Mouse (Mus musculus) c-Kit-positive CD71-positive TER-119-negative erythroid progenitor cells, embryonic 14.5 days (primary cell): ENCODE data around the gene Baat.
"Not testable (repeated sequence)": the region's sequence is repeated elsewhere in the genome, so short reads cannot be mapped to it uniquely, and the experiment has no call there.

ENCODE experiments used
- DNase-seq: peaks from one replicate; pipeline ENCODE4 v3.0.0-alpha.2; 2013; ENCODE audit warnings: low read depth

The Baat gene

DNA sequence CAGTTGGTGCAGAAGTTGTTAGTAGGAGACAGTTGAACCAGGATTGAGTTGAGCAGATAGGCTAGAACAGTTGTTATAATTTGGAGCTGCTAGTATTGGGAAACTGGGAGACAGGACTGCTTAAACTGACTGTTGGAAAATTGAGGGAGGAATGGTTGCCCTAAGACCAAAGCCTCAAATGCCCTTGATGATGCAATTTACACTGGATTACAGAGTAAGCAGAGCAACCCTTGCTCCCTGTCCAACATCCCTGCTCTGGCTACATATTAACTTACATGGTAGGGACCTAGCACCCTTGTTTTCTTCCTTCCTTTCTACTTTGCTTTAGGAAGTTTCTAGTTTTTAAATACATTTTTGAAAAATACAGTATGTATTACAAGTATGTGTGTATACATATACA is 20.9 kb downstream of the Baat start:
- DNase-seq = no peak

DNA sequence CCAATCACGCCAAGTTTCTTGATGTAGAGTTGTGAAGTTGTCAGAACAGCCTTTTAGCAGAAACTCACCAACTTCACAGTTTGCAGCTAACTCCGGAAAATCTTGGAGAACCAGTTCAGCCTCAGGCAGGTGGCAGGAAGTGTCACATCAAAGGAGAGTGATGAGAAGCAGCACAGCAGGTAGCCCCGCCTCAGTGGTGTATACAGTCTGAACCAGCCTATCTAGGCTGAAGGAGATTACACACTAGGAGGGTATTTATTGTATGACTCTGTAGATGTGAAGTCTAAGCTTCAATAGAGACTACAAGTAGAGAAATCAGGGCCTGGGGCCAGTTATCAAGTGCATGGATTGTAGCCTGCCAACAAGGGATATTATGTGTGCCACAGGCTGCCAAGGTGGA is 25.5 kb downstream of the Baat start:
- DNase-seq = no peak

DNA sequence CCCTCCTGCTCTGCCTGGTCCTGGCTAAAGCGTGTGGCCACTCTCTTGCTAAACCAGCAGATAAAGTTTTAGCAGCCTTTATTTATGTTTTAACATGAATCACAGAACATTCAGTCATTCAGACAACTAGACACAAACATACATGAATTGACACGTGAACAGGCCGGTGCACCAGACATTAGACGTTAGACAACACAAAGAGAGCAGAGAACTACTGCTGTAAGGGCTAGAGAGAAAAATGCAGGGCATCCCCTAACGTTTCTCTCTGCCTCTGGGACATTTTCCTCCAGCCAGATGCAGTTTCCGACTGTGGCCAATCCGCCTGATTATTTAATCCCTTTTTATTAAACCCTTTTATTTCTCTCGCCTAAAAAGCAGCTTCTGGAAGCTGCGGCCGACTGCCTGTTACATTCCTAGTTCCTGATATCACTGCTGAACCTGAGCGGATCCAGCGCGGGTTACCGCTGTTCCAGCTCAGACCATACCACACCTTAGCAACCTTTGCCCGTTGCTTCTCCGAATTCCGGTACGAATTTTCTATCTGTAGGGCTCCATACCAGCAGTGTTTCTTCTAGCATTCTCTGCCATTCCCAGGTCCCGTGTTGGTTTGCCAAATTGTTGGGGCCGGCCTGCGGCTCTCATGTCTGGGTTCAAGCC is 26.1 kb downstream of the Baat start:
- no peak for DNase-seq

DNA sequence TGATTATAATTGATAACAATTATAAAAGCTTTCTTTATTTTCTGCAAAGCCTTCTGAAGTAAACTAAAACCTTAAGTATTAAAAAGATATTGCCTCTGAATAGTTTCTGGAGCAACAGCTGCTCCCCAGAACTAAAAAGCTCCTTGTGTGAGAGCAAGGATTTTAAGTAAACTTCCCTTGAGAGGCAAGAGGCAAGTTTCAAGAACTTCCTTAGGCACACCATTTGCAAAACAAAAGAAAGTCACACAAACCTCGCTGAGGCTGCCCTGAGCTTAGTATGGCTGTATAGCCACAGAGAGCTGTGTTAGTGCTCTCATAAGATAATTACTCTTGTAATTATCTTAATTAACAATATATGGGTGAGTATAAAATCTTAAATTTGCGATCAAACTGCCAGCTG is 27.3 kb downstream of the Baat start:
- DNase-seq = not testable (repeated sequence)

DNA sequence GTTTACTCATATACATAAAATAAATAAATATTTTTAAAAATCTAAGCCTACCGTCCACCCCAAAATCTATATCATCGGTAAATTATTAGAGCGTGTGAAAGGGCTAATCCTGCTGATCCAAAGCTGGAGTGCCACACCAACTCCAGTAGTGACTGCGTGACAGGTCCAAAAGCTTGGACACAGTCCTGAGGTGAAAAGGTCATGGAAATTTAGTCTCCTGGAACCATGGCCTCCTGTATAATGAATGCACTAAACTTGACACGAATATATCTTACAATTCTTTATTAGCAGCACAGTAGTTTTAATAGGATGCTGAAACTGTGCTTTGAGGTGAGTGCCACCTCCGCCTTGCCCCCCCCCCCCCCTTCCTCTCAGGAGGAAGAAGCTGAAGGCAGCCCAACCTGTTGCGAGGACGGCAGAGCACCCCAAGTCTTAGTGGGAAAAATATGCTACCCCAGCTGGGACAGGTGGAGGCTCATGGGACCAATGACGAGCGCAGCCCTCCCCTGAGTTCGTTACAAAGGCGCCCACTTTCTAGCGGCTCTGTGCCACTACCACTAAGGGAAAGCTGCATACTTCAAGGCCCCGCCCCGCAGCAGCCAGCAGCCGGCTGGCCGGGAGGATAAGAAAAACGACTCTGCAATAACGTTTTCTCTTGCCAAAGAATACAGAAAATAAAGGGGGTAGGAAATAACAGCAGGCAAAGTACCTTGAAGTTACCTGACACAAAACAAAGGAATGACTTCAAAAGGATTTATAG is 28.1 kb downstream of the Baat start:
- peak; percentile 73 for DNase-seq

DNA sequence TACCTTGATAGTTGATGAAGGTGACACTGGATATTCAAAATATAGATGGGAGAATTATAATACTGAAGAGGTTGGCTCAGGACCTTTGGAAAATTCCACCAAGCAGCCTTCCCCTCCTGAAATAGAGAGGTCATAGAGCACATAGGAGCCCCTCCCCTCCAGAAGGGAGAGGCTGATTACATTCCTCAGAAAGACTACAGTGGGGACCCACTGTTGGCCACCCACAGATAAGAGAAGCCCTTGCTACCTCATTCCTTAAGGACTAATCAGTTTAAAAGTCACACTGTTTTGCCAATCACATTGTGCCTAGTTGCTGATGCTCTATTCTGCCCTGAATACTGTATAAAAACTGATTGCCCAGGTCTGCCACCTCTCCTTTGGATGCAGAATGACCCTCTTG is 31.8 kb downstream of the Baat start:
- no peak for DNase-seq

DNA sequence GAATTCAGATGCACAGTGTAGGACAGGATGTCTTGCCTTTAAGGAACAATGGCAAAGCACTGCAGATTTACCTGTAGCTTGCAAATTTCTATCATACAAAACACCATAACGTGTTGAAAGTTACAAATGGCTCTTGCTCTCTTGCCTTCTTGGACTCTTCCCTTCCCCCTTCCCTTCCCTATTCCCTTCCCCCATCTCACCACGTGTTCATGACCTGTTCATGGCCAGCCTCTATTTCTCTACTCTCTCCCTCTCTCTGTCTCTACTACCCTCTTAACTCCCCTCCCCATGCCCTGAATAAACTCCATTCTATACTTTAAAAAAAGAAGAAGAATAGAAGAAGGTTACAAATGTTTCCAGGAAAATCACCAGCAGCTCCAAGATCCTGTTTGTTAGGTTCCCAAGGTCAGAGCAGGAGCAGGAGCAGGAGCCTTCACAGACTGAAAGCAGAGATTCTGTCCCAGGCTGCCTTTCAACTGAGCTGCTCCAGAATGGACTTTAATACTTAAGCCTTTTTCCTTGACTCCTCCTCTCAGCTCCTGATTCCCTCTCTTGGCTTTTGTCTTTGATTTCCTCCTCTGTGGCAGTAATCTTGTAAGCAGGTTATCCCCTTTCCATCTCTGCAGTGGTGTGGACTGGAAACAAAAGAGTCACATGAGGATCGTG is 32.8 kb downstream of the Baat start, which contains the start of gene Acnat1:
Gene Acnat1 (minus strand): TSS at position 478 of the 666 bp plus-strand sequence.
- DNase-seq = no peak

DNA sequence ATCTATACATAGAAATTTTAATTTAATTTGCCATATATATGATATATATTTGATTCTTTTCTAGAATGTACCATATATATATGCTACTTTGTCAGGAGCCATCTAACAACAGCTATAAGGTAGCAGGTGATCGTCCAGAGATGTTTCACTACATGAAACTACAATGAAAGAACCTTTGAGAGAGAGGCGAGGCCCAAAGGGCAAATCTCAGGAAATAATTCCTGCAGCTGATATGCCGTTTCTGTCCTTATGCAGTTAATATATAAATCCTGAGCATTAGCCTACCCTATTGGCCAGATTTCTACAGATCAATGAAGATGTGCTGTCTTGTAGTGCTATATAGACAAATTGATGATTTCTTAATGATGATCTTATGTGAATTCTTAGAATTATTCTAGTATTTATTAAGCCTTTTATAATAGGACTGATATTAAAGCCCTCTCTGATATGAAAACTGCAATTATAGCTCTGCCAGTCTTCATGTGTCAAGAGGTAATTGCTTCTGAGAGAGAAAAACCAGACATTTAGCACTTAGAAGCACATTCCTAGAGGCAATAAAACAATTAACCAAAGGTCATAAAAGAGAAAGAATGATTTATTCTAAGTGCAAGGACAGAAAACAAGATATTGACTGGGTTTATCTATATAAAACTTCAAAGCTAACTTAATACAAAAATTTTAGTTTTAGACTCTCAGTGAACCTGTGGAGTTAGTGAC is 36.8 kb downstream of the Baat start:
- DNase-seq = no peak

DNA sequence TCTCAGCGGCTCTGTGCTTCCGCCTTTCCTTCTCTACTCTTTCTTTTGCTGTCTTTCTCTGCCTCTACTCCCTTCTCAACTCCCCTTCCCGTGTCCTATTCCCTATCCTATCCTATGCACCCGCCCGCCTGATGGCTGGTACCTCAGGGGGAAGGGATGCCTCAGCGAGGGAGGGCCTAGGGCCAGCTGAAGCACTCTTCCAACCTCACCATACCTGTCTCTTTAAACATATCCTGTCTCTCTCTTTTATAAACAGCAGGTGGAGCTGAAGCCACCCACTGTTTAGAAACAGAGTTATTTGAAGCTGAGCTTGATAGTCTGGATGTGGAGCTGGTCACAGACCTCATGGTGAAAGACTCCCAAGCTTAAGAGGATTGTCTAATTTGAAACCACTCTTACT is 39.0 kb downstream of the Baat start:
- DNase-seq = no peak

DNA sequence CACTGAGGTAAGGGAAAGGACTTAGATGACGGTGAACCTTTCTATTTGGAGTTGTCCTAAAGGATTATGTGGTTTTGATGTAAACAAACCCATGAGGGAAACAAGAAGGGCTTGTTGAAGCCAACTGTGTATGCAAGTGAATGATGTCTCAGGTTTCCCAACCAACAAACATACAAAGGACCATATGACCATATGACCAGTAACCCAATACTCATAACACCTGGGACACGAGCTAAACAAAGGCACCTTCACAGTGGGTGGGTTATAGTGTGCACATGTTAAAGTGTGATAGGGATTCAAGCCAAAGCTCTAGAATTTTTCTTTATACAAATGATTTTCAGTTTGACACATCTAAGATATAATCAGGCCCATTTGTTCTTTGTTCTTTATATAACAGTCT is 50.2 kb downstream of the Baat start:
- DNase-seq = no peak

DNA sequence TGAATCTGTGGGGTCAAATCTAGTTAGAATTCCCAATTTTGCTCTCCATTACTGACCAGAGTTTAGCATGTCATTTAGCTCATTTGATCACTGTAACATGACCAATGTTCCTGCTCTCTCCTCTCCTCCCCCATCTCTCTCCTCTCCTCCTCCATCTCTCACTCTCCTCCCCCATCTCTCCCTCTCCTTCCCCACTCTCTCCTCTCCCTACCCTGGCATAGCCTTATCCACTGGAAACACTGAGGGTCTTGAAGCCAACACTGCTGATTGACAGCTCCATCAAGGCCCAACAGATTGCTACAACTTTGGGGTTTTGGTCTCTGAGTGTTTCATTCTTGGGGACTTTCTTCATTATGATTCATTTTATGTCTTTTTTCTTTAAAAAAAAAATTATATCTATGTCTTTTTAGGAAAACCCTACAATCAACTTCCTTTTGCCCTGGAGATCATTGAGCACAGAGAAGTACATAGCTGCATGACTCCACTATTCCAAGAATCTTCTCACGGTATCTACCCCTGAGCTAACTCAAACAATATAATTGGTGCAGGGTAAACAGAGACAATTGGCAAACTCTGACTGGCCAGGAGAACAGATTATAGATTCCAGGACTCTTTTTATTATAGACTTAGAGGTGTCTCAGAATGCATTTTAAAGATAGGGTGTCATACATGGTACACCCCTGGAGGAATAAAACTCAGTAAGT is 54.4 kb downstream of the Baat start:
- DNase-seq = no peak

DNA sequence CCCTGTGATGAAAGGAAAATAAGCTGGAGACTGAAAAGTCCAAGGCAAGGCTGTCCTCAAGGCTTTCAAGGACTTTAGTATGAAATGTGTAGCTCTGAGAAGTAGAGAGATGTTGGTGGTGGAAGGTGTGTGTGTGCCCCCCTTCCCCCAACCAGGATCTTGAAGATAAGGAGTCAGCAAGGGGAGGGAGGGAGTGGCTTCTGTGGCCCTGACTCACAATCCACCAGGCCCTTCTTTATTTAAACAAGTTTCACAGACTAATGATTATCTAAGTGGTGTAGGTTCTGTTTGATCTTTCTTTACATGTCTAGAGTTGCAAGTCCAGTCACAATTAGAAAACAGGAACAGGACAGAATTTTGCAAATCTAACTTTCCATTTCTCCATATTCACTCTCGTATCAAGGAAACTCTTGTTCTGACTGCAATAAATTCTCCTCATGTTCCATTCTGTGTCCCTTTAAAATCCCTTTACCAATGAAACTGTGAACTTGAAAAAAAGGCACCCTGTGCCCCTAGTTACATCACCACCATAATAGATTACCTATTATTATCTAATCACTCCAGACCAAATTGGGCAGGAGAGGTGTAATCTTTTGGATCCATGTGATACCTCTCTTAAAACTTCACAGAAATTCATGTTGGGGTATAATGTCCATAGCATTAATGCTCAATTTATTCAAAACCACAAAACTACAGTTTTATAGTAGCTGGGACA is 55.1 kb downstream of the Baat start:
- not testable (repeated sequence) for DNase-seq
